Mouse (Mus musculus) activated CD4-positive, CD25-positive, alpha-beta regulatory T cell, adult 4 months (primary cell): Measurements from ENCODE around the gene Ppig. TPM values are rescaled to one million over a fixed set of nuclear protein-coding genes. Genes with fewer than 3 reads are reported as not detected.

Experiments
- ATAC-seq: one replicate; pipeline ENCODE4 v1.8.0; 2017
- polyA plus RNA-seq, 2 experiments: library from polyadenylated mRNA; unstranded; fragments of 100-300 nt; shearing (Covaris generic); gene quantifications; one replicate each; pipeline ENCODE4 v1.2.1; 2017

Ppig gene
- polyA plus RNA-seq, 2 experiments from 2014 or later, result 176 to 203 TPM

DNA sequence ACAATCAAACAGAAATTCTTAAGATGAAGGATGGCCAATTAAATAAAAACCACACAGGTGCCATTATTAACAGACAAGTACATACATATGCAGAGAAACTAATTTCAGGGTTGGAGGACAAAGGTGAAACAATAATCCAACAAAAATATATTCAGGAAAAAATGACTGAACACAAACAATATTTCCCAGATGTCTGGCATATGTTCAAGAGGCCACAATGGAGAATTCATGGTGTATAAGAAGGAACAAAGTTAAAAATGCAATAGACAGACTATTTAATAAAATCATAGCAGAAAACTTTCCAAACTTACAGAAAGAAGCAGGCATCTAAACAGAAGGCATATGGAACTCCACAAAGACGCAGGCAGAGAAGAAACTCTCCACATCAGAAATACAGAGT is 42.4 kb downstream of the Ppig start:
- ATAC-seq, result no peak

- no peak for ATAC-seq
Measured at GRCm38 (mm10) chr2:69773331-69773730, 51.0 kb downstream of the Ppig start.

GRCm38 (mm10) chr2:69777985-69778835 is 55.9 kb downstream of the Ppig start:
- ATAC-seq, result peak; percentile 64

- ATAC-seq, result peak; percentile 81
Measured at GRCm38 (mm10) chr2:69778836-69779177, 56.5 kb downstream of the Ppig start.

DNA sequence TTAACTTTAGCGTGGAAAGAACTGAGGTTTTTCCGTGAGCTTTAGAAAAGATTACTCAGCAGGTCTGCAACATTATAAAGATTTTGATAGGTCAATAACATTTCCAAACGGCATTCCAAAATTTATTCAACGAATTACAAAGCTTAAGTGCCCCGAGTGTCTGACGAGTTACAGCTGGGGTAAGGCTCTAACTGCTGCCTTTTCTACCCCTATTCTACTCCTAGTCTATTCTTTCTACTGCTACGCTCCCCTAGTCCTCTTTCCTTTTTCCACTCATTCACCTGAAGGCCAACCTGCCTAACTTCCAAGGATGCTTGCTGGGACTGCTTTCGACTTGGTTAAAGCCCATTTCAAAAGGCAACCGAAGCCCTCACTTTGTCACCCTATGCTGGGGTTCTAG is 66.6 kb downstream of the Ppig start:
- ATAC-seq, result no peak

DNA sequence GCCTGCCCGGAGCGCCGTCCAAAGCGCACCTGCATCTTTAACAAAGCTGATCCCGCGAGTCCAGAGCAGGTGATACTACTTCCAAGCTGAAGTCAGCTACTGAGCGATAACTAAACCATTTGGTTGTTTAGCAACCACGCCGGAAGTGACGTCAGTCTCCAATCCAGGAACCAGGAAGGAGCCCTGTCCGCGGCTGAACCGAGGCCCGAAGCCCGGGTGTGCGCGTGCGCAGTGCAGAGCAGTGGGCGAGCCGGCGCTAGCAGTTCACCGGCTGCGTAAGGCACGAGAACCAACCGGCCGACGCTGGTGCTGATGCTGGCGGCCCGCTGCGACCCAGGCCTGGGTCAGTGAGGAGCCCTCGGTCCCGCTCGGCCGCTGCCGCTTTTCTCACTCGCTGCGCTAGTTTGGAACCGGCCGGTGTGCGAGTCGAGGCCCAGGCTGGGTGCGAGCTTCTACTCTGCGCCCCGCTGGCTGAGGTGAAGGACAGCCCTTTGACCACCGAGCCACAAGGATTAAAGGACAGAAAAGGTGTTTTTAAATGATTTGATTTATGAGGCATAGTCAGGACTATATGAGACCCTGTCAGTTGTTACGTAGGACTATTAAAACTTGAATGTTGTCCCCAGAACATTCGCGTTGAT is 67.2 kb downstream of the Ppig start, which contains the start of the genes Ccdc173 and Phospho2:
Gene Ccdc173, minus strand, starts transcription at position 147 of the 641 bp plus-strand sequence.
Gene Phospho2, plus strand, starts transcription at position 195 of the 641 bp plus-strand sequence.
- ATAC-seq, result peak; percentile 91

DNA sequence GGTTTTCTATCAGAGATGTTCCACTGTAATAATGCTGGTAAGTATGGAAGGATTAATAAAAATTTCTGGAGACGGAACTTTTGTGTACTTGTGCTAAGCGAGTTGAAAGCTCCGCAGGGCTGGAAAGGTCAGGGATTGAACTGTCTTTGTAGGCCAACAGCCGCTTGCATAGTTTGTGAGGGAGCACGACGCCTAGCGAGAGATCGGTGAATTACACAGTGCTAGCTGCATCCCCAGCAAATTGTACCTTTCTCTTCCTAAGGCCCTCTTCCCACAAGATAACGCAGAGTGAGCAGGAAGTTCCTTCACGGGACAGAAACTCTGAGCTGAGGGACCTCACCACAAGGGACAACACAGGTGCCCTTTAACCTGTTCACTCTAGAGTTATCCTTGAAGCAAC is 67.9 kb downstream of the Ppig start:
- ATAC-seq, result peak; percentile 73

GRCm38 (mm10) chr2:69790722-69791121 is 68.4 kb downstream of the Ppig start:
- ATAC-seq, result no peak

DNA sequence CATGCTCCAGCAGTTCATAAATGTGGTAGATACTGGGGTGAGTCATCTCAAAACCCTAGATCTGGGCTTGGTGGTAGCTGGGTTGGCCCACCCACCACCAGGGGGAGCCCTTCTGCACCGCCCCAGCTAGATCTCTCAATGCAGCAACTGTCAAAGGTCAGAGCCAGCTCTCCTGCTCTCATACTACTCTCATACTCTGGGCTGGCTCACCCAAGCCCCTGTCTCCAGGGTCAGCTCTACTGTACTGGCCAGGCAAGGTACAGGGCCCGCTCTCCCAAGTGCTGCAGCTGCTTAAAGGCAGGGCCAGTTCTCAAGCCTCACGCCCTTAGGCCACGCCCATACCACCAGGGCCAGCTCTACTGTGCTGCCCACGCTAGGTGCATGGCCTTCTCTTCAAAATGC is 80.6 kb downstream of the Ppig start:
- peak; percentile 98 for ATAC-seq

Other genes with a start within 250 kb of the Ppig start
- under 1 TPM in 1 of 2 experiments, not detected in 1; 0.44 TPM for gene Lrp2, start 136.5 kb upstream of the Ppig start, polyA plus RNA-seq
- under 1 TPM; 0.62 to 0.70 TPM for gene Bbs5, start 75.4 kb upstream of the Ppig start, polyA plus RNA-seq
- gene Klhl41, start 52.4 kb upstream of the Ppig start, polyA plus RNA-seq, result not detected
- gene Fastkd1, start 9.0 kb upstream of the Ppig start, polyA plus RNA-seq, result 10 to 100 TPM in 1 of 2 experiments, 1 to 10 TPM in 1; 8.4 to 10.6 TPM
- gene Ccdc173, start 67.0 kb downstream of the Ppig start, polyA plus RNA-seq, result 1 to 10 TPM; 3.8 to 4.7 TPM
- gene Phospho2, start 67.1 kb downstream of the Ppig start, polyA plus RNA-seq, result 10 to 100 TPM; 44.8 to 47.8 TPM
- gene Klhl23, start 99.4 kb downstream of the Ppig start, polyA plus RNA-seq, result under 1 TPM in 1 of 2 experiments, not detected in 1; 0.34 TPM
- 100 to 1,000 TPM; 313 to 322 TPM for gene Ssb, start 139.0 kb downstream of the Ppig start, polyA plus RNA-seq
- gene Mettl5, start 163.1 kb downstream of the Ppig start, polyA plus RNA-seq, result 10 to 100 TPM; 57.9 to 63.0 TPM
- gene Ubr3, start 174.7 kb downstream of the Ppig start, polyA plus RNA-seq, result 10 to 100 TPM; 13.1 to 16.7 TPM